Mouse (Mus musculus) kidney, postnatal 0 days (tissue): ENCODE results near the gene Hoxc8. TPM values are rescaled to one million over a fixed set of nuclear protein-coding genes. Genes with fewer than 3 reads are reported as not detected.
A peak's percentile ranks its signal among the peaks of the same experiment; 100 is the strongest.

ENCODE experiments used
- ATAC-seq: fragments of 200-750 bp; cut with Nextera tagmentation; replicated peaks from 2 replicates; pipeline ENCODE4 v1.8.0; 2017; ENCODE audit warnings: low read depth, moderate number of reproducible peaks, moderate TSS enrichment, moderate library complexity; ENCODE audit not compliant: low FRiP score
- DNase-seq: peaks from one replicate; pipeline ENCODE4 v3.0.0-alpha.2; 2016; ENCODE audit warnings: low spot score
- H3K27ac ChIP-seq: fragments of 300-500 bp; sonication (generic); 2 replicates; pipeline ENCODE4 v1.5.1; 2014; ENCODE audit warnings: mild to moderate bottlenecking
- H3K27me3 ChIP-seq: fragments of 300-500 bp; sonication (generic); 2 replicates; pipeline ENCODE4 v1.6.1; 2014; ENCODE audit warnings: low read length, mixed read lengths; ENCODE audit not compliant: insufficient read depth
- H3K36me3 ChIP-seq: fragments of 300-500 bp; sonication (generic); 2 replicates; pipeline ENCODE4 v1.6.1; 2014; ENCODE audit warnings: low read length, mixed read lengths; ENCODE audit not compliant: insufficient read depth
- H3K4me1 ChIP-seq: fragments of 300-500 bp; sonication (generic); replicated peaks from 2 replicates; pipeline ENCODE4 v1.6.1; 2014; ENCODE audit warnings: antibody characterized with exemption, low read length, mixed read lengths; ENCODE audit not compliant: insufficient read depth
- H3K4me2 ChIP-seq: fragments of 300-500 bp; sonication (generic); 2 replicates; pipeline ENCODE4 v1.6.1; 2014; ENCODE audit warnings: mild to moderate bottlenecking, low read length, moderate library complexity, mixed read lengths
- H3K4me3 ChIP-seq: fragments of 300-500 bp; sonication (generic); replicated peaks from 2 replicates; pipeline ENCODE4 v1.5.1; 2014; ENCODE audit warnings: low read depth, low read length
- H3K9ac ChIP-seq: fragments of 300-500 bp; sonication (generic); 2 replicates; pipeline ENCODE4 v1.6.1; 2014; ENCODE audit warnings: low read depth, low read length
- H3K9me3 ChIP-seq: fragments of 300-500 bp; sonication (generic); replicated peaks from 2 replicates; pipeline ENCODE4 v1.6.1; 2016; ENCODE audit warnings: low read length, inconsistent platforms, mixed read lengths
- CTCF ChIP-seq: IDR thresholded peaks from 2 replicates; pipeline ENCODE4 v1.5.1; 2016; ENCODE audit warnings: antibody characterized with exemption, low read depth, mild to moderate bottlenecking, moderate library complexity
- WGBS: fragments of 180-500 bp; shearing (Covaris S2); extraction: QIAGEN DNeasy Blood & Tissue Kit; methylation state at CpG from one replicate; pipeline ENCODE4 v1.1.7; 2014; 5-methylcytosine and 5-hydroxymethylcytosine counted together
- polyA plus RNA-seq: library from polyadenylated mRNA; unstranded; fragments of >200 nt; fragmentation: Nextera tagmentation; extraction: Ambion mirVana; gene quantifications from 2 replicates; pipeline ENCODE4 v1.2.1, GENCODE M21; 2015

Gene Hoxc8
- polyA plus RNA-seq, 1 experiment from 2014 or later: 5.8 TPM

- H3K4me3 ChIP-seq: peak overlapping the region; percentile 13
- no peak for ATAC-seq
- 3% methylated on average over 27 of the region's 27 CpGs for WGBS
Observed at GRCm38 (mm10) chr15:103009265-103010111, 19.1 kb downstream of the Hoxc8 start.

GRCm38 (mm10) chr15:103010112-103010846 lies 19.9 kb downstream of the Hoxc8 start:
- Histone ChIP-seq H3K4me1 (peaks cover 24% of the 10 kb centered on the region), H3K36me3 (0 out of 2 replicates have a peak, but pooled peaks cover 2% of the 10 kb centered on the region), H3K9ac (peak overlapping the region; percentile 62), H3K4me2 (peak overlapping the region; percentile 49), H3K27ac (peak overlapping the region; percentile 65), H3K4me3 (peak overlapping the region; percentile 13), H3K9me3 (no peaks in the 10 kb centered on the region), H3K27me3 (peaks cover 5% of the 10 kb centered on the region; the same call in 1 of the 2 replicates)
- ATAC-seq (no peak), DNase-seq (no peak)
- no peak for TF ChIP-seq CTCF
- 6% methylated on average over 31 of the region's 31 CpGs for WGBS

More at GRCm38 (mm10) chr15:103009265-103010111, 19.1 kb downstream of the Hoxc8 start:
- Histone ChIP-seq H3K9me3 (no peaks in the 10 kb centered on the region), H3K4me1 (peaks cover 16% of the 10 kb centered on the region), H3K27me3 (no peaks in the 10 kb centered on the region; the same call in 1 of the 2 replicates), H3K27ac (peak overlapping the region; percentile 65), H3K4me2 (peak overlapping the region; percentile 49), H3K9ac (peak overlapping the region; percentile 62), H3K36me3 (no peaks in the 10 kb centered on the region)
- no peak for TF ChIP-seq CTCF
- peak; percentile 93 for DNase-seq

GRCm38 (mm10) chr15:103010847-103011555 lies 20.6 kb downstream of the Hoxc8 start:
- H3K9me3 ChIP-seq: no peaks in the 10 kb centered on the region
- peaks cover 5% of the 10 kb centered on the region; the same call in 1 of the 2 replicates for H3K27me3 ChIP-seq
- DNase-seq (no peak), ATAC-seq (no peak)
- peak overlapping the region; percentile 49 for H3K4me2 ChIP-seq
- H3K4me3 ChIP-seq: no peak overlapping the region
- WGBS: 15% methylated on average over 28 of the region's 28 CpGs
- no peak for TF ChIP-seq CTCF
- H3K36me3 ChIP-seq: 0 out of 2 replicates have a peak, but pooled peaks cover 2% of the 10 kb centered on the region
- H3K27ac ChIP-seq: peak overlapping the region; percentile 65
- H3K9ac ChIP-seq: peak overlapping the region; percentile 62; the same call in 1 of the 2 replicates
- peaks cover 30% of the 10 kb centered on the region for H3K4me1 ChIP-seq

- Histone ChIP-seq H3K27ac (peak overlapping the region; percentile 69), H3K4me1 (peaks cover 35% of the 10 kb centered on the region), H3K27me3 (peaks cover 5% of the 10 kb centered on the region; the same call in 1 of the 2 replicates), H3K4me3 (0 out of 2 replicates have a peak overlapping the region, but pooled peaks have one; percentile 10), H3K9me3 (no peaks in the 10 kb centered on the region), H3K36me3 (0 out of 2 replicates have a peak, but pooled peaks cover 2% of the 10 kb centered on the region), H3K4me2 (peak overlapping the region; percentile 37), H3K9ac (peak overlapping the region; percentile 48; the same call in 1 of the 2 replicates)
- ATAC-seq (no peak), DNase-seq (no peak)
- TF ChIP-seq CTCF: no peak
- WGBS: 30% methylated on average over 26 of the region's 26 CpGs
Observed at GRCm38 (mm10) chr15:103011928-103012486, 21.6 kb downstream of the Hoxc8 start.

GRCm38 (mm10) chr15:103013238-103013984 lies 23.0 kb downstream of the Hoxc8 start:
- Histone ChIP-seq H3K27me3 (peaks cover 5% of the 10 kb centered on the region; the same call in 1 of the 2 replicates), H3K36me3 (0 out of 2 replicates have a peak, but pooled peaks cover 2% of the 10 kb centered on the region), H3K4me1 (peaks cover 41% of the 10 kb centered on the region), H3K9ac (0 out of 2 replicates have a peak overlapping the region, but pooled peaks have one; percentile 10), H3K4me3 (peak overlapping the region; percentile 24), H3K4me2 (peak overlapping the region; percentile 61), H3K27ac (peak overlapping the region; percentile 78; the same call in 1 of the 2 replicates), H3K9me3 (no peaks in the 10 kb centered on the region)
- peak; percentile 94 for DNase-seq
- TF ChIP-seq CTCF: peak; percentile 85
- 7% methylated on average over 17 of the region's 17 CpGs for WGBS
- no peak for ATAC-seq
